Mouse (Mus musculus) heart, postnatal 0 days (tissue): ENCODE results near the gene Trem2.

Experiments used
- CTCF ChIP-seq: IDR thresholded peaks from 2 replicates; pipeline ENCODE4 v1.5.1; 2016; ENCODE audit warnings: antibody characterized with exemption, control low read depth, low read depth
- EP300 ChIP-seq: IDR thresholded peaks from 2 replicates; pipeline ENCODE4 v1.6.1; 2016; ENCODE audit warnings: antibody characterized with exemption, low read depth

DNA sequence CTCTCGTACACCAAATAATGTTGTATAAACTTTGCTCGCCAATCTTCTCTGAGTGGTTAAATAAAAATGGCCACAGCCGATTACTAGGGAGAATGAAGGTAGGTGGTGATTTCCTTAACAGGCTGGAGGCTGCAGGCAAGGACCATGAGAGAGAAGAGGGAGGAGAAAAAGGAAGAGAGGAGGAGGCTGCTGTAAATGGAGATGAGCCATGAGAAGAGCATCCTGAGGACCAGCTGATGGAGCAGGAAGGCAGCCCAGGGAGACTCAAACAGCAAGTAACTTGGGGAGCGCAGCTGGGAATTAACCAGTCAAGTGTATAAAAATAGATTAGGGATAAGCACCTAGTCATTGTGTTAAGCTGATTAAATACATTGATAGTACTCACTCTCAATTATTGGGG is 12.0 kb upstream of the Trem2 start:
- TF ChIP-seq CTCF (no peak), EP300 (no peak)
